ENCODE assay signal across 21 mouse cellular contexts in the genomic region with DNA sequence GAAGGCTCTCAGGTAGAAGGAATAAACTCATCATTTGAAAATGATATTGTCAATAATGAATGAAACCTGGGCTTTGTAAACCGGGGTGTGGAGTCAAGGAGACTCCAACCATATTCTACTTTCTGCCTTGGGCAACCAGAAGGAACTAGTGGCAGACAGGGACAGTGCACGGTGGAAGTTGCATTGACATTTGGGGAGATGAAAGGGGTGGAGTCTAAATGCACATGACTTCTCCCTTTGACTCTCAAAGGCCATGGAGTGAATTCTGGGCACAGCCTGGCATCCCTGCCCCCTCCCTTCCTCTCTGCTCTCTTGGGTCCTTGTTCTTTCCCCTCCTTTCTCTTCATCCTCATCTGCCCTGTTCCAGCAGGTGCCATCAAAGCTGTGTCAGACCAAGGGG.
"Had no signal": no experiment of that assay in that cellular context is flagged by ENCODE, and none has a peak within 500 bp of the region (broad histone marks: within the 10 kb centered on the region; RNA-seq: fewer than 3 reads in every experiment).

No protein-coding gene starts in this region.

- H3K9ac ChIP-seq: heart, embryonic 12.5 days; hindbrain, embryonic 12.5 days; hindbrain, embryonic 14.5 days; intestine, embryonic 15.5 days; limb, embryonic 13.5 days; limb, embryonic 15.5 days had no signal

- H3K27me3 ChIP-seq: hindbrain, embryonic 12.5 days; intestine, embryonic 15.5 days; limb, embryonic 13.5 days; limb, embryonic 15.5 days had no signal

- H3K9me3 ChIP-seq: heart, embryonic 10.5 days; heart, embryonic 12.5 days; hindbrain, embryonic 10.5 days; hindbrain, embryonic 12.5 days; intestine, embryonic 15.5 days; limb, embryonic 13.5 days; limb, embryonic 15.5 days had no signal

- H3K4me2 ChIP-seq: heart, embryonic 12.5 days; hindbrain, embryonic 12.5 days; hindbrain, embryonic 14.5 days; intestine, embryonic 15.5 days; limb, embryonic 13.5 days; limb, embryonic 15.5 days had no signal

- H3K27ac ChIP-seq: hindbrain, embryonic 10.5 days; hindbrain, embryonic 12.5 days; hindbrain, embryonic 14.5 days; layer of hippocampus, adult 2 months; limb, embryonic 13.5 days; limb, embryonic 15.5 days had no signal

- DNase-seq: gastrocnemius, postnatal 14 days; heart, adult 18-20 months; heart, postnatal 10 days; heart, postnatal 4 days; kidney, adult 18-20 months; kidney, adult 8-10 months; kidney, postnatal 10 days; kidney, postnatal 25 days; kidney, postnatal 4 days; left cerebral cortex, postnatal 4 days had no signal

- ATAC-seq: inflammation-experienced regulatory T-cells, adult 6 months; intestine, embryonic 15.5 days; intestine, postnatal 0 days had no signal

- H3K4me3 ChIP-seq: heart, embryonic 10.5 days; heart, embryonic 12.5 days; hindbrain, embryonic 10.5 days; hindbrain, embryonic 12.5 days; intestine, embryonic 15.5 days; layer of hippocampus, adult 2 months; limb, embryonic 13.5 days; limb, embryonic 15.5 days had no signal

- H3K36me3 ChIP-seq: hindbrain, embryonic 10.5 days; hindbrain, embryonic 12.5 days; intestine, embryonic 15.5 days had no signal
